Mouse (Mus musculus) MEL (cell line): ENCODE results near the gene Avl9. TPM values are rescaled to one million over a fixed set of nuclear protein-coding genes. Genes with fewer than 3 reads are reported as not detected.

Source experiments
- DNase-seq: peaks from one replicate; pipeline ENCODE4 v3.0.0; 2011; ENCODE audit warnings: low read depth, low spot score
- H3K27ac ChIP-seq: 2 replicates; pipeline ENCODE4 v1.5.1; 2012; ENCODE audit warnings: low read depth, mild to moderate bottlenecking, control low read depth, low read length, moderate library complexity; ENCODE audit not compliant: control insufficient read depth
- H3K27me3 ChIP-seq, 2 experiments: fragments of 150-350 bp in 1 of 2; sonication (generic) in 1 of 2; 2 replicates each; pipeline ENCODE4 v1.6.1; 2012; ENCODE audit warnings: low read length in 2 of 2, mild to moderate bottlenecking in 2 of 2, improper control_type of control experiment in 1 of 2, moderate library complexity in 1 of 2; ENCODE audit not compliant: insufficient read depth in 2 of 2, control insufficient read depth in 1 of 2
- H3K36me3 ChIP-seq, 2 experiments: 2 replicates each; pipeline ENCODE4 v1.6.1; 2012 to 2014; ENCODE audit warnings: low read length in 2 of 2, improper control_type of control experiment in 1 of 2, inconsistent platforms in 1 of 2, mild to moderate bottlenecking in 1 of 2; ENCODE audit not compliant: insufficient read depth in 2 of 2, control insufficient read depth in 1 of 2
- H3K4me1 ChIP-seq, 2 experiments: fragments of 150-350 bp in 1 of 2; sonication (generic) in 1 of 2; 2 replicates each; pipeline ENCODE4 v1.6.1; 2012; ENCODE audit warnings: low read length in 2 of 2, improper control_type of control experiment in 1 of 2, mild to moderate bottlenecking in 1 of 2; ENCODE audit not compliant: insufficient read depth in 2 of 2, control insufficient read depth in 1 of 2
- H3K4me3 ChIP-seq, 2 experiments: fragments of 150-350 bp in 1 of 2; sonication (generic) in 1 of 2; 2 replicates each; pipeline ENCODE4 v1.5.1; 2012; ENCODE audit warnings: low read depth in 2 of 2, low read length in 2 of 2, mild to moderate bottlenecking in 2 of 2, moderate library complexity in 2 of 2, control low read depth in 1 of 2, improper control_type of control experiment in 1 of 2; ENCODE audit not compliant: control insufficient read depth in 1 of 2, insufficient read depth in 1 of 2
- H3K79me2 ChIP-seq: 2 replicates; pipeline ENCODE4 v1.6.1; 2012; ENCODE audit warnings: mild to moderate bottlenecking, low read length, moderate library complexity; ENCODE audit not compliant: control insufficient read depth, poor library complexity, insufficient read depth
- H3K9ac ChIP-seq: 2 replicates; pipeline ENCODE4 v1.6.1; 2012; ENCODE audit warnings: low read depth, mild to moderate bottlenecking, control low read depth, low read length, moderate library complexity; ENCODE audit not compliant: control insufficient read depth, poor library complexity, severe bottlenecking
- H3K9me3 ChIP-seq: fragments of 150-350 bp; sonication (generic); replicated peaks from 2 replicates; pipeline ENCODE4 v1.6.1; 2012; ENCODE audit warnings: mild to moderate bottlenecking, low read length, improper control_type of control experiment, moderate library complexity; ENCODE audit not compliant: insufficient read depth
- BHLHE40 ChIP-seq: IDR thresholded peaks from 2 replicates; pipeline ENCODE4 v1.6.1; 2012; ENCODE audit warnings: low read depth, mild to moderate bottlenecking, inconsistent platforms, low read length, improper control_type of control experiment, borderline replicate concordance
- CHD2 ChIP-seq: IDR thresholded peaks from 2 replicates; pipeline ENCODE4 v1.6.1; 2011; ENCODE audit warnings: low read length, improper control_type of control experiment
- EP300 ChIP-seq, 2 experiments: IDR thresholded peaks; 2 replicates each; pipeline ENCODE4 v1.6.1; 2011; ENCODE audit warnings: improper control_type of control experiment in 2 of 2, low read length in 2 of 2, low read depth in 1 of 2, mild to moderate bottlenecking in 1 of 2
- ETS1 ChIP-seq: IDR thresholded peaks from 2 replicates; pipeline ENCODE4 v1.6.1; 2012; ENCODE audit warnings: low read depth, mild to moderate bottlenecking, inconsistent platforms, low read length, improper control_type of control experiment, moderate library complexity
- GATA1 ChIP-seq: IDR thresholded peaks from 2 replicates; pipeline ENCODE4 v1.6.1; 2011; ENCODE audit warnings: low read depth, low read length, improper control_type of control experiment
- HCFC1 ChIP-seq: IDR thresholded peaks from 2 replicates; pipeline ENCODE4 v1.6.1; 2012; ENCODE audit warnings: low read depth, mild to moderate bottlenecking, inconsistent platforms, low read length, improper control_type of control experiment, moderate library complexity
- JUND ChIP-seq: IDR thresholded peaks from 2 replicates; pipeline ENCODE4 v1.6.1; 2011; ENCODE audit warnings: low read depth, mild to moderate bottlenecking, improper control_type of control experiment, low read length
- MAZ ChIP-seq: IDR thresholded peaks from 2 replicates; pipeline ENCODE4 v1.6.1; 2012; ENCODE audit warnings: low read depth, mild to moderate bottlenecking, inconsistent platforms, low read length, improper control_type of control experiment
- MEF2A ChIP-seq: IDR thresholded peaks from 2 replicates; pipeline ENCODE4 v1.6.1; 2014; ENCODE audit warnings: low read depth, mild to moderate bottlenecking, inconsistent platforms, low read length, improper control_type of control experiment; ENCODE audit not compliant: poor library complexity, insufficient replicate concordance, severe bottlenecking; ENCODE audit errors: extremely low read depth
- MXI1 ChIP-seq: IDR thresholded peaks from 2 replicates; pipeline ENCODE4 v1.6.1; 2011; ENCODE audit warnings: mild to moderate bottlenecking, low read depth, low read length, improper control_type of control experiment
- MYB ChIP-seq: IDR thresholded peaks from 2 replicates; pipeline ENCODE4 v1.6.1; 2011; ENCODE audit warnings: mild to moderate bottlenecking, low read depth, low read length, improper control_type of control experiment
- NELFE ChIP-seq: IDR thresholded peaks from 2 replicates; pipeline ENCODE4 v1.6.1; 2011; ENCODE audit warnings: low read depth, low read length, improper control_type of control experiment
- POLR2A ChIP-seq, 2 experiments: IDR thresholded peaks; 2 replicates each; pipeline ENCODE4 v1.6.1; 2011 to 2012; ENCODE audit warnings: low read length in 2 of 2, mild to moderate bottlenecking in 2 of 2, control low read depth in 1 of 2, improper control_type of control experiment in 1 of 2, low read depth in 1 of 2, moderate library complexity in 1 of 2; ENCODE audit not compliant: control insufficient read depth in 1 of 2, insufficient read depth in 1 of 2, poor library complexity in 1 of 2
- POLR2AphosphoS5 ChIP-seq: IDR thresholded peaks from 2 replicates; pipeline ENCODE4 v1.6.1; 2012; ENCODE audit warnings: low read depth, borderline replicate concordance, mild to moderate bottlenecking, inconsistent platforms, low read length, moderate library complexity, mixed read lengths
- RAD21 ChIP-seq: IDR thresholded peaks from 2 replicates; pipeline ENCODE4 v1.6.1; 2011; ENCODE audit warnings: mild to moderate bottlenecking, low read depth, low read length, improper control_type of control experiment
- SIN3A ChIP-seq: IDR thresholded peaks from 2 replicates; pipeline ENCODE4 v1.6.1; 2012; ENCODE audit warnings: low read length, improper control_type of control experiment, inconsistent platforms
- TCF12 ChIP-seq: IDR thresholded peaks from 2 replicates; pipeline ENCODE4 v1.6.1; 2014; ENCODE audit warnings: low read depth, mild to moderate bottlenecking, inconsistent platforms, low read length, improper control_type of control experiment, moderate library complexity
- UBTF ChIP-seq: IDR thresholded peaks from 2 replicates; pipeline ENCODE4 v1.6.1; 2012; ENCODE audit warnings: low read depth, mild to moderate bottlenecking, inconsistent platforms, low read length, improper control_type of control experiment, moderate library complexity, borderline replicate concordance; ENCODE audit not compliant: insufficient read depth
- ZNF384 ChIP-seq: IDR thresholded peaks from 2 replicates; pipeline ENCODE4 v1.6.1; 2012; ENCODE audit warnings: low read depth, mild to moderate bottlenecking, inconsistent platforms, low read length, improper control_type of control experiment
- polyA plus RNA-seq, 2 experiments: library from polyadenylated mRNA; stranded (reverse) in 1 of 2; unstranded in 1 of 2; fragments of >175 nt in 1 of 2; fragments of >200 nt in 1 of 2; gene quantifications; 2 replicates each; pipeline versions ENCODE4 v1.2.1 to v1.2.4; 2012; ENCODE audit warnings: low replicate concordance in 2 of 2, low read depth in 1 of 2; ENCODE audit not compliant: insufficient read length in 2 of 2, insufficient read depth in 1 of 2, missing spikeins in 1 of 2
- total RNA-seq: library from RNA; depleted of rRNA; stranded (reverse); fragments of 300-350 nt; gene quantifications from 2 replicates; pipeline ENCODE4 v1.2.3, GENCODE M21; 2012

Gene Avl9
- total and polyA plus RNA-seq, 3 experiments: 7.7 to 7.9 TPM; not detected in 1

- no peaks in the 10 kb centered on the region for H3K27me3 ChIP-seq
- no peak overlapping the region for H3K9ac ChIP-seq
- no peak overlapping the region for H3K27ac ChIP-seq
- no peak overlapping the region for H3K4me3 ChIP-seq
- H3K79me2 ChIP-seq: no peaks in the 10 kb centered on the region
- H3K4me1 ChIP-seq: peaks cover 0 to 3% of the 10 kb centered on the region in 2 experiments; a peak in 2 of 4 replicates
- peak; percentile 77 for DNase-seq
- TF ChIP-seq ETS1 (0 out of 2 replicates have a peak, but pooled peaks have one; percentile 19), UBTF (no peak), EP300 (IDR thresholded peaks at IDR 0.05; ENCODE audit: low read depth in 1 of 2, low read length in 2 of 2) (peak in 1 of 2 experiments; percentile 2; a peak in 1 of 4 replicates), RAD21 (no peak), CHD2 (no peak), ZNF384 (no peak), HCFC1 (no peak), MXI1 (no peak), NELFE (no peak), GATA1 (no peak), BHLHE40 (no peak), MEF2A (no peak), TCF12 (no peak), SIN3A (no peak), POLR2A (IDR thresholded peaks at IDR 0.05; ENCODE audit: control insufficient read depth in 1 of 2, insufficient read depth in 1 of 2, low read depth in 1 of 2, low read length in 2 of 2, poor library complexity in 1 of 2) (no peak)
- H3K36me3 ChIP-seq: peaks cover 3 to 4% of the 10 kb centered on the region in 2 experiments
- no peaks in the 10 kb centered on the region for H3K9me3 ChIP-seq
Observed at GRCm38 (mm10) chr6:56745950-56746543, 31.3 kb downstream of the Avl9 start.

GRCm38 (mm10) chr6:56753719-56754118 lies 39.0 kb downstream of the Avl9 start:
- no peaks in the 10 kb centered on the region for H3K27me3 ChIP-seq
- no peak overlapping the region for H3K9ac ChIP-seq
- no peak overlapping the region for H3K27ac ChIP-seq
- peaks cover 0 to 16% of the 10 kb centered on the region in 2 experiments; a peak in 2 of 4 replicates for H3K36me3 ChIP-seq
- DNase-seq: no peak
- H3K4me1 ChIP-seq: no peaks in the 10 kb centered on the region
- no peaks in the 10 kb centered on the region for H3K9me3 ChIP-seq
- H3K4me3 ChIP-seq: no peak overlapping the region
- TF ChIP-seq POLR2AphosphoS5: no peak
- TF ChIP-seq MAZ: no peak
- TF ChIP-seq ZNF384: no peak
- TF ChIP-seq BHLHE40: no peak
- no peak for TF ChIP-seq JUND
- no peak for TF ChIP-seq UBTF
- no peak for TF ChIP-seq MYB
- no peaks in the 10 kb centered on the region for H3K79me2 ChIP-seq
